Mouse (Mus musculus): ENCODE data around the gene Wdfy4. TPM values are rescaled to one million over a fixed set of nuclear protein-coding genes. Genes with fewer than 3 reads are reported as not detected.
A peak's percentile ranks its signal among the peaks of the same experiment; 100 is the strongest.

The Wdfy4 gene
- polyA plus RNA-seq, 1 experiment from 2014 or later, result 0.08 TPM

GRCm38 (mm10) chr14:32950312-32951301, 234.7 kb downstream of the Wdfy4 start:
- peak overlapping the region; percentile 15; the same call in 1 of the 2 replicates for H3K4me2 ChIP-seq
- ATAC-seq (ENCODE audit: low read depth), result peak; percentile 88
- no peak overlapping the region for H3K4me3 ChIP-seq
- no peaks in the 10 kb centered on the region for H3K9me3 ChIP-seq
- peaks cover 22% of the 10 kb centered on the region for H3K4me1 ChIP-seq (replicated peaks)
- H3K36me3 ChIP-seq, result no peaks in the 10 kb centered on the region
- peaks cover 9% of the 10 kb centered on the region; the same call in 1 of the 2 replicates for H3K27me3 ChIP-seq
- peak overlapping the region; percentile 65 for H3K27ac ChIP-seq (replicated peaks)
- WGBS, result 37% methylated on average over 20 of the region's 20 CpGs
- no peak overlapping the region for H3K9ac ChIP-seq

- no peak overlapping the region for H3K4me2 ChIP-seq
- H3K36me3 ChIP-seq, result no peaks in the 10 kb centered on the region
- H3K27me3 ChIP-seq, result no peaks in the 10 kb centered on the region
- H3K4me3 ChIP-seq, result no peak overlapping the region
- H3K27ac ChIP-seq (replicated peaks), result no peak overlapping the region
- 98% methylated on average over 2 of the region's 2 CpGs for WGBS
- no peak overlapping the region for H3K9ac ChIP-seq
- no peaks in the 10 kb centered on the region for H3K9me3 ChIP-seq
- no peak for ATAC-seq (ENCODE audit: low read depth)
- peaks cover 22% of the 10 kb centered on the region for H3K4me1 ChIP-seq (replicated peaks)
Observed at GRCm38 (mm10) chr14:32947512-32947911, 237.8 kb downstream of the Wdfy4 start.

GRCm38 (mm10) chr14:32939217-32939616, 246.1 kb downstream of the Wdfy4 start:
- Histone ChIP-seq H3K27me3 (no peaks in the 10 kb centered on the region), H3K9me3 (no peaks in the 10 kb centered on the region), H3K4me2 (no peak overlapping the region), H3K9ac (no peak overlapping the region), H3K36me3 (no peaks in the 10 kb centered on the region), H3K4me1 (replicated peaks) (no peaks in the 10 kb centered on the region), H3K4me3 (no peak overlapping the region), H3K27ac (replicated peaks) (no peak overlapping the region)
- WGBS, result 83% methylated on average over 5 of the region's 5 CpGs
- ATAC-seq (ENCODE audit: low read depth), result no peak

- Histone ChIP-seq H3K4me2 (no peak overlapping the region), H3K36me3 (no peaks in the 10 kb centered on the region), H3K4me3 (no peak overlapping the region), H3K27me3 (no peaks in the 10 kb centered on the region), H3K9ac (no peak overlapping the region), H3K27ac (replicated peaks) (no peak overlapping the region), H3K4me1 (replicated peaks) (0 out of 2 replicates have a peak, but pooled peaks cover 3% of the 10 kb centered on the region), H3K9me3 (no peaks in the 10 kb centered on the region)
- ATAC-seq (ENCODE audit: low read depth), result no peak
- 78% methylated on average over 6 of the region's 6 CpGs for WGBS
Observed at GRCm38 (mm10) chr14:32934064-32934463, 251.2 kb downstream of the Wdfy4 start.

- H3K9ac ChIP-seq, result no peak overlapping the region
- H3K36me3 ChIP-seq, result no peaks in the 10 kb centered on the region
- 0 out of 2 replicates have a peak, but pooled peaks cover 3% of the 10 kb centered on the region for H3K4me1 ChIP-seq (replicated peaks)
- H3K4me2 ChIP-seq, result no peak overlapping the region
- H3K9me3 ChIP-seq, result no peaks in the 10 kb centered on the region
- no peak for ATAC-seq (ENCODE audit: low read depth)
- WGBS, result 91% methylated on average over 8 of the region's 8 CpGs
- H3K27me3 ChIP-seq, result no peaks in the 10 kb centered on the region
- no peak overlapping the region for H3K4me3 ChIP-seq
- no peak overlapping the region for H3K27ac ChIP-seq (replicated peaks)
Observed at GRCm38 (mm10) chr14:32932220-32932619, 253.1 kb downstream of the Wdfy4 start.

GRCm38 (mm10) chr14:32931709-32932108, 253.6 kb downstream of the Wdfy4 start:
- WGBS, result 91% methylated on average over 10 of the region's 10 CpGs
- Histone ChIP-seq H3K27ac (replicated peaks) (no peak overlapping the region), H3K4me3 (no peak overlapping the region), H3K4me2 (no peak overlapping the region), H3K27me3 (no peaks in the 10 kb centered on the region), H3K9ac (no peak overlapping the region), H3K36me3 (no peaks in the 10 kb centered on the region), H3K9me3 (no peaks in the 10 kb centered on the region), H3K4me1 (replicated peaks) (0 out of 2 replicates have a peak, but pooled peaks cover 3% of the 10 kb centered on the region)
- ATAC-seq (ENCODE audit: low read depth), result no peak

- H3K9ac ChIP-seq, result no peak overlapping the region
- WGBS, result 86% methylated on average over 9 of the region's 9 CpGs
- H3K4me1 ChIP-seq (replicated peaks), result peaks cover 8% of the 10 kb centered on the region; the same call in 1 of the 2 replicates
- no peaks in the 10 kb centered on the region for H3K36me3 ChIP-seq
- H3K4me3 ChIP-seq, result no peak overlapping the region
- H3K27ac ChIP-seq (replicated peaks), result no peak overlapping the region
- ATAC-seq (ENCODE audit: low read depth), result no peak
- H3K9me3 ChIP-seq, result no peaks in the 10 kb centered on the region
- no peak overlapping the region for H3K4me2 ChIP-seq
- H3K27me3 ChIP-seq, result no peaks in the 10 kb centered on the region
Observed at GRCm38 (mm10) chr14:32923871-32924270, 261.4 kb downstream of the Wdfy4 start.

- 92% methylated on average over 1 of the region's 1 CpGs for WGBS
- Histone ChIP-seq H3K27me3 (no peaks in the 10 kb centered on the region), H3K4me3 (no peak overlapping the region), H3K4me2 (no peak overlapping the region), H3K9ac (no peak overlapping the region), H3K27ac (replicated peaks) (no peak overlapping the region), H3K9me3 (no peaks in the 10 kb centered on the region), H3K4me1 (replicated peaks) (no peaks in the 10 kb centered on the region), H3K36me3 (no peaks in the 10 kb centered on the region)
- no peak for ATAC-seq (ENCODE audit: low read depth)
Observed at GRCm38 (mm10) chr14:32917919-32918318, 267.4 kb downstream of the Wdfy4 start.

- no peaks in the 10 kb centered on the region for H3K36me3 ChIP-seq
- H3K4me1 ChIP-seq (replicated peaks), result no peaks in the 10 kb centered on the region
- no peak overlapping the region for H3K9ac ChIP-seq
- WGBS, result 70% methylated on average over 2 of the region's 2 CpGs
- H3K27ac ChIP-seq (replicated peaks), result no peak overlapping the region
- no peak overlapping the region for H3K4me2 ChIP-seq
- ATAC-seq (ENCODE audit: low read depth), result no peak
- no peaks in the 10 kb centered on the region for H3K9me3 ChIP-seq
- H3K4me3 ChIP-seq, result no peak overlapping the region
- no peaks in the 10 kb centered on the region for H3K27me3 ChIP-seq
Observed at GRCm38 (mm10) chr14:32915360-32915759, 269.9 kb downstream of the Wdfy4 start.

GRCm38 (mm10) chr14:32911187-32911586, 274.1 kb downstream of the Wdfy4 start:
- WGBS, result 87% methylated on average over 4 of the region's 4 CpGs
- Histone ChIP-seq H3K4me3 (no peak overlapping the region), H3K36me3 (no peaks in the 10 kb centered on the region), H3K27ac (replicated peaks) (no peak overlapping the region), H3K27me3 (no peaks in the 10 kb centered on the region), H3K9ac (no peak overlapping the region), H3K9me3 (no peaks in the 10 kb centered on the region), H3K4me2 (no peak overlapping the region), H3K4me1 (replicated peaks) (no peaks in the 10 kb centered on the region)
- no peak for ATAC-seq (ENCODE audit: low read depth)
